Mouse (Mus musculus): Measurements from ENCODE around the gene Jhy. TPM values are rescaled to one million over a fixed set of nuclear protein-coding genes. Genes with fewer than 3 reads are reported as not detected.
A peak's percentile ranks its signal among the peaks of the same experiment; 100 is the strongest.

Jhy gene
- polyA plus RNA-seq, 1 experiment from 2014 or later, result 1.1 TPM

DNA sequence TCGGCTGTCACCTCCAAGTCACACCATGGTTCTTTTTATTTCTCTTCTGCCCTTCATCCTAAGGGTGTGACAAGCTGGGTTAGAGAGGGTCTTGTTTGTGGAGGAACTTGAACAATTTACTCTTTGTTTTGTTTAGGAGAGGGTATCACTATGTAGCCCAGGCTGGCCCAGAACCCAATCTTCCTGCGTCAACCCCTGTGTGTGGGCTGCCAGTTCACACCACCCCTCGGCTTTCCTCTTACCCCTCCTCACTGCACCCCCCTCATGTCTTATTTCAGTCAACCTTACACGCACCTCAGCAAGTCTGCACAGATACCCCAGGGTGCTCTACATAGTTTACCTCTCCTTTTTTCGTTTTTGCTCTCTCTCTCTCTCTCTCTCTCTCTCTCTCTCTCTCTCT is 87.2 kb downstream of the Jhy start:
- H3K9me3 ChIP-seq (ENCODE audit: control insufficient read depth, low read length), result no peaks in the 10 kb centered on the region
- WGBS, result 3% methylated on average over 5 of the region's 5 CpGs
- DNase-seq, result no peak
- H3K4me2 ChIP-seq (ENCODE audit: low read length), result no peak overlapping the region
- no peak overlapping the region for H3K4me3 ChIP-seq (replicated peaks; ENCODE audit: low read depth, low read length)
- ATAC-seq (ENCODE audit: low FRiP score, low TSS enrichment), result no peak
- H3K4me1 ChIP-seq (ENCODE audit: control insufficient read depth, insufficient read depth, low read length), result 0 out of 2 replicates have a peak, but pooled peaks cover 7% of the 10 kb centered on the region
- peaks cover 94% of the 10 kb centered on the region for H3K27me3 ChIP-seq (ENCODE audit: control insufficient read depth, insufficient read depth, low read length)
- no peak overlapping the region for H3K27ac ChIP-seq (replicated peaks; ENCODE audit: low read depth, low read length)
- no peaks in the 10 kb centered on the region for H3K36me3 ChIP-seq (ENCODE audit: control insufficient read depth, insufficient read depth, low read length)
- no peak overlapping the region for H3K9ac ChIP-seq (replicated peaks; ENCODE audit: low read length)

DNA sequence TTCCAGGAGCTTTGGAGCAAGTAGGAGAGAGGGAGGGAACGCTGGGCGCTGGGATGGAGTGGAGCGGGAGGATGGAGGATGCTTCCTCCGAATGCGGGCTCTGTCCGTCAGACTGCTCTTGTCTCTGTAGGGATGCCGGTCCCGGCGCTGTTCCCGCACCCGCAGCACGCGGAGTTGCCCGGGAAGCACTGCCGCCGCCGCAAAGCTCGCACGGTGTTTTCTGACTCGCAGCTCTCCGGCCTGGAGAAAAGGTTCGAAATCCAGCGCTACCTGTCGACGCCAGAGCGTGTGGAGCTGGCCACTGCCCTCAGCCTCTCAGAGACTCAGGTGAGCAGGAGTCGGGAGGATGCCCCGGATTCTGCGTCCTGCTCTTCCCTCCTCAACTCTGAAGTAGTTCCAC is 87.8 kb downstream of the Jhy start:
- DNase-seq, result peak; percentile 51
- H3K4me3 ChIP-seq (replicated peaks; ENCODE audit: low read depth, low read length), result no peak overlapping the region
- peaks cover 94% of the 10 kb centered on the region for H3K27me3 ChIP-seq (ENCODE audit: control insufficient read depth, insufficient read depth, low read length)
- whole genome bisulfite sequencing, result under 1% methylated on average over 29 of the region's 29 CpGs
- no peak overlapping the region for H3K9ac ChIP-seq (replicated peaks; ENCODE audit: low read length)
- H3K9me3 ChIP-seq (ENCODE audit: control insufficient read depth, low read length), result no peaks in the 10 kb centered on the region
- ATAC-seq (ENCODE audit: low FRiP score, low TSS enrichment), result no peak
- H3K27ac ChIP-seq (replicated peaks; ENCODE audit: low read depth, low read length), result no peak overlapping the region
- 0 out of 2 replicates have a peak, but pooled peaks cover 10% of the 10 kb centered on the region for H3K4me1 ChIP-seq (ENCODE audit: control insufficient read depth, insufficient read depth, low read length)
- no peak overlapping the region for H3K4me2 ChIP-seq (ENCODE audit: low read length)
- no peaks in the 10 kb centered on the region for H3K36me3 ChIP-seq (ENCODE audit: control insufficient read depth, insufficient read depth, low read length)

DNA sequence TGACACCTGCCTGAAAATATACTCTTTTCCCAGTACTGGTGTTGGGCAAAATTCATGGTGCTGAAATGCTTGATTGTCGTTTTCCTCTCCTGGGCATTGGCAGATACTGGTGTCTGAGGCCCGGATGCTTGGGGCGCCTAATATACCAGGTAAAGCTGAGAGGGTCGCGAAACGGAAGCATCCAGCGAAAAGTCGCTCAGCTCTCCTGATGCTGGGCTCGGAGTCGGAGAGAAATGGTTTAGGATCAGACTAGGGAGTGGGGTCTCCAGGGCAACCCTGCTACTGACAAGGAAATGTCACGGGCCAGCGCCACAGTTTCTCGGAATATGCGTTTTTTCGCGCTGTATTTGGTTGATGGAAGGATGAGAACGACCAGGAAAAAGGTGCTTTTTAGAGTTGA is 88.5 kb downstream of the Jhy start:
- no peaks in the 10 kb centered on the region for H3K9me3 ChIP-seq (ENCODE audit: control insufficient read depth, low read length)
- DNase-seq (peak; percentile 39), ATAC-seq (ENCODE audit: low FRiP score, low TSS enrichment) (no peak)
- no peak overlapping the region for H3K4me3 ChIP-seq (replicated peaks; ENCODE audit: low read depth, low read length)
- H3K27me3 ChIP-seq (ENCODE audit: control insufficient read depth, insufficient read depth, low read length), result peaks cover 92% of the 10 kb centered on the region
- H3K4me2 ChIP-seq (ENCODE audit: low read length), result no peak overlapping the region
- no peak overlapping the region for H3K9ac ChIP-seq (replicated peaks; ENCODE audit: low read length)
- 0 out of 2 replicates have a peak, but pooled peaks cover 10% of the 10 kb centered on the region for H3K4me1 ChIP-seq (ENCODE audit: control insufficient read depth, insufficient read depth, low read length)
- no peaks in the 10 kb centered on the region for H3K36me3 ChIP-seq (ENCODE audit: control insufficient read depth, insufficient read depth, low read length)
- under 1% methylated on average over 17 of the region's 17 CpGs for WGBS
- H3K27ac ChIP-seq (replicated peaks; ENCODE audit: low read depth, low read length), result no peak overlapping the region

DNA sequence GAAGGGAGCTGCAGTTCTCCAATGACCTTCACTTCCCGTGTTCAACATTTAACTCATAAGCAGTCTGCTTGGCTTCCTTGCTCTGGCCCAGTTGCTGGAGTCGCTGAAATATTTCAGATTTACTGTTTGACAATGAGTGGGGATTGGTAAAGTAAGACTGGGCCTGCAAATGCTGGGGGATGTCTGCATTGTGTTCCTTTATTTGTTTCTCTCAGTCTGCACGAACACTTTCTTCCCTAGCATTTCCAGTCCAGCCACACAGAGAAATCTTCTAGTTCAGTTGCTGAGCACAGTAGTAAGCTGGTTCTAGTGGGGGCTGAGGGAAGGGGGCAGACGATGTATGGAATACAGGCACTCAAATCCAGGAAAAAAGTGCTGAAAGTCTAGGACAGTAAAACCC is 89.0 kb downstream of the Jhy start:
- no peak for DNase-seq
- no peak for ATAC-seq (ENCODE audit: low FRiP score, low TSS enrichment)

DNA sequence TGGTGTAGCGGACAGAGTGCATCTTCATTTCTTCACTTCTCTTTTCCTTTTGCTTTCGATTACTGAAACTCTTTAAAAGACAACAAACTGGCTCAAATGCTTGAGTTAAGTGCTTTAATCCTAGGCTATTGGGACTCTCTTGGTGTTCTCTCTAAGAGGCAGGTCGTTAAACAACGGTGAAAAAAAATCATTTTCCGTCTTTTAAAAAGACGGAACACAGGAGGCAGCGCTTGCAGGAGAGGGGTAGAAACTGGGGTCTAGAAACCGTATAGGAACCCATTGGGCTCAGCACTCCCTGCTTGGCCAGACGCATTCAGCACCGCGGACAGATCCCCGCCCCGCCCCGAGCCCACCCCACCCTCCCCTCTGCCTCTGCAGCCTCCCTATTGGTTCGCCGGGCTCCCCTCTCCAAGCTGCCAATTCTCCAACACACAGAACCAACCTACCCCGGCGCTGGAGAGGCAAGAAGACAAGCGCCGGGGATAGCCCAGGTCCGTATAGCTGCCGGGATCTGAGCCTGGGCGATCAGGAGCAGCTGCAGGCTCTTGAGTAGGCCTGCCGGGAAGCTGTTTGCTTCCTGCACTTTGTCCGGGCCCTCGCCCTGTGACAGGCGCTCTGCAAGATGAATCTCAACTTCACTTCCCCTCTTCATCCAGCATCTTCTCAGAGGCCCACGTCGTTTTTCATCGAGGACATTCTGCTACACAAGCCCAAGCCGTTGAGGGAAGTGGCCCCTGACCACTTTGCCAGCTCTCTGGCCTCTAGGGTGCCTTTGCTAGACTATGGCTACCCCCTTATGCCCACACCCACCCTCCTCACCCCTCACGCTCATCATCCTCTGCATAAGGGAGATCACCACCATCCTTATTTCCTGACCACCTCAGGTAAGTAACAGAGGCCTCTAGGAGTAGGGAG is 90.1 kb downstream of the Jhy start, which contains the start of gene Bsx:
Bsx (plus strand) TSS at position 572 of the 915 bp plus-strand sequence.
- H3K9ac ChIP-seq (replicated peaks; ENCODE audit: low read length), result no peak within 1 kb of the TSS
- H3K27me3 ChIP-seq (ENCODE audit: control insufficient read depth, insufficient read depth, low read length), result peaks cover 92% of the 10 kb centered on the region
- 2% methylated on average over 32 of the region's 32 CpGs for WGBS
- no peak within 1 kb of the TSS for H3K4me2 ChIP-seq (ENCODE audit: low read length)
- H3K9me3 ChIP-seq (ENCODE audit: control insufficient read depth, low read length), result no peaks in the 10 kb centered on the region
- H3K4me3 ChIP-seq (replicated peaks; ENCODE audit: low read depth, low read length), result 0 out of 2 replicates have a peak within 1 kb of the TSS, but pooled peaks have one; percentile 10
- peak; percentile 70 for DNase-seq
- H3K27ac ChIP-seq (replicated peaks; ENCODE audit: low read depth, low read length), result no peak within 1 kb of the TSS
- ATAC-seq (ENCODE audit: low FRiP score, low TSS enrichment), result peak; percentile 37; the same call in 1 of the 2 replicates
- H3K4me1 ChIP-seq (ENCODE audit: control insufficient read depth, insufficient read depth, low read length), result 0 out of 2 replicates have a peak, but pooled peaks cover 10% of the 10 kb centered on the region
- H3K36me3 ChIP-seq (ENCODE audit: control insufficient read depth, insufficient read depth, low read length), result no peaks in the 10 kb centered on the region

More for the DNA sequence above, 89.0 kb downstream of the Jhy start:
- H3K4me3 ChIP-seq (replicated peaks; ENCODE audit: low read depth, low read length), result no peak overlapping the region
- no peak overlapping the region for H3K9ac ChIP-seq (replicated peaks; ENCODE audit: low read length)
- H3K4me1 ChIP-seq (ENCODE audit: control insufficient read depth, insufficient read depth, low read length), result 0 out of 2 replicates have a peak, but pooled peaks cover 10% of the 10 kb centered on the region
- 3% methylated on average over 4 of the region's 4 CpGs for WGBS
- H3K36me3 ChIP-seq (ENCODE audit: control insufficient read depth, insufficient read depth, low read length), result no peaks in the 10 kb centered on the region
- H3K27ac ChIP-seq (replicated peaks; ENCODE audit: low read depth, low read length), result no peak overlapping the region
- H3K27me3 ChIP-seq (ENCODE audit: control insufficient read depth, insufficient read depth, low read length), result peaks cover 92% of the 10 kb centered on the region
- no peaks in the 10 kb centered on the region for H3K9me3 ChIP-seq (ENCODE audit: control insufficient read depth, low read length)
- H3K4me2 ChIP-seq (ENCODE audit: low read length), result no peak overlapping the region

DNA sequence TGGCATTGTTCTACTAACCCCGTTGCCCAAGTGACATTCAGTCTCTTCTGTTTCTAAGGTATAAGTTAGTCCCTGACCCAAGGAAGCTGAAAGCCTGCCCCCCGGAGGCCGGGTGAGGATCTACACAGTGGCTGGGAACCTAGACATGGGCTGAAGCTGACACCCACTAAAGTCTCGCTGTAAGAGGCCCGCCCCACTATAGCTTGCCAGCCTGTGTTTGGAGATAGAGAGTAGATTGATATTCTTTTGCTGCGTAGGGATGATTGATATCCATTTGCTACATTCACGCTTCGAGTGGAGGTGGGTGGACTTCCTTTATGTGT is 91.8 kb downstream of the Jhy start:
- 4% methylated on average over 8 of the region's 8 CpGs for WGBS
- peak; percentile 32 for DNase-seq

DNA sequence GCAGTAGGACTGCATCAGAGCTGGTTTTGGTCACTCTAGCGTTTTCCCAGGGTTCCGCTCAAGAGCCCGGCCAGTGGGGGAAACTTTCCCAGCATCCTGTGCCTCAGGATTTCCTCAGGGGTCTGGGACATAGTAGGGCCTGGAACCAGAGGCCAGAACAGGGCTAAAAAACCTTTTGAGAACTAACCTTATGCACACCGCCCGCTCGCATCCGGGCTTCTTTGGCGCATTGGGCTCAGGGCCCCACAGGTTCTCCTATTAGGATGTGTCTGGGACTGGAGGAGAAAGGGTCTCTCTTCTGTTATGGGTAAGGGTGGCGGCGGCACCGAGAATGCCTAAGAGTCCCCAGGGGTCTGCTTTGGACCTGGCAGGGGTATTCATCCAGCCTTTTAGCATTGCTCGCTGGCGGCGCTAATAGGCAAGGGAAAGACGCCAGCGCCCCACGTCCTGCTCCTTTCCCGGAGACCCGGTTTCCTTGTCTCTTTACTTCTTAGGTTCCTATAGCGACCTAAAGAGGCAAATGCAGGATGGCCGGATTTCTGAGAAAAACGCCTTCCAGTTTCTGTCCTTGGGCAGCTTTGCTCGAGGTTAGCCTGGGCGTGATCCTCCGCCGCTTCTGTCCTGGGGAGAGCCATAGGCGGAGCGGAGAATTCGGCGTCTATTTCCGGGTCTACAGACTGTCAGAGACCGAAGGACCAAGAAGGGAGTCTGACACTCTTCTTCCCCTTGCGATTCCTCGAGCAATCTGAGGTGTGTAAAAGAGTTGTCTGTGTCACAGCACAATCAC is 92.4 kb downstream of the Jhy start:
- under 1% methylated on average over 34 of the region's 34 CpGs for WGBS
- Histone ChIP-seq H3K27ac (replicated peaks; ENCODE audit: low read depth, low read length) (no peak overlapping the region), H3K4me3 (replicated peaks; ENCODE audit: low read depth, low read length) (peak overlapping the region; percentile 22), H3K9ac (replicated peaks; ENCODE audit: low read length) (no peak overlapping the region), H3K4me1 (ENCODE audit: control insufficient read depth, insufficient read depth, low read length) (0 out of 2 replicates have a peak, but pooled peaks cover 6% of the 10 kb centered on the region), H3K27me3 (ENCODE audit: control insufficient read depth, insufficient read depth, low read length) (peaks cover 75% of the 10 kb centered on the region), H3K9me3 (ENCODE audit: control insufficient read depth, low read length) (no peaks in the 10 kb centered on the region), H3K4me2 (ENCODE audit: low read length) (peak overlapping the region; percentile 39), H3K36me3 (ENCODE audit: control insufficient read depth, insufficient read depth, low read length) (no peaks in the 10 kb centered on the region)
- ATAC-seq (ENCODE audit: low FRiP score, low TSS enrichment), result no peak
- peak; percentile 55 for DNase-seq

More for the DNA sequence above, 91.8 kb downstream of the Jhy start:
- 0 out of 2 replicates have a peak, but pooled peaks cover 6% of the 10 kb centered on the region for H3K4me1 ChIP-seq (ENCODE audit: control insufficient read depth, insufficient read depth, low read length)
- no peaks in the 10 kb centered on the region for H3K9me3 ChIP-seq (ENCODE audit: control insufficient read depth, low read length)
- no peak overlapping the region; the same call in 1 of the 2 replicates for H3K4me2 ChIP-seq (ENCODE audit: low read length)
- ATAC-seq (ENCODE audit: low FRiP score, low TSS enrichment), result no peak
- H3K9ac ChIP-seq (replicated peaks; ENCODE audit: low read length), result no peak overlapping the region
- peaks cover 78% of the 10 kb centered on the region for H3K27me3 ChIP-seq (ENCODE audit: control insufficient read depth, insufficient read depth, low read length)
- peak overlapping the region; percentile 22; the same call in 1 of the 2 replicates for H3K4me3 ChIP-seq (replicated peaks; ENCODE audit: low read depth, low read length)
- no peaks in the 10 kb centered on the region for H3K36me3 ChIP-seq (ENCODE audit: control insufficient read depth, insufficient read depth, low read length)
- H3K27ac ChIP-seq (replicated peaks; ENCODE audit: low read depth, low read length), result no peak overlapping the region

DNA sequence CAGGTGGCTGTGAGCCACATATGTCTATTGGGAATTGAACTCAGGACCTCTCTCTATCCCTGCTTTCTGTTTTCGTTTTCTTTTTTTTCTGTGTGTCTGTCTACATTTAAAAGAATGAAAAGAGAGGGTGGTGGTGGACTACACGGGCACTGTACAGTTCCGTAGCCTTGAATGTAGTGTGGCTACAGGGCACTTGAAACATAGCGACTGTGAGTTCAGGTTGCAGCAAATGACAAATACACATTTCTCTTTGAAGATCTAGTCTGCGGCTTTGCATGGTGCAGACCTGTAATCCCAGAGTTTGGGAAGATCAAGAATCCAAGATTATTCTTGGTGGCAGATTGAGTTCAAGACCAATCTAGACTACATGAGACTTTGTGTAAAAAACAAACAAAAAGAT is 93.6 kb downstream of the Jhy start:
- Histone ChIP-seq H3K9ac (replicated peaks; ENCODE audit: low read length) (no peak overlapping the region), H3K9me3 (ENCODE audit: control insufficient read depth, low read length) (no peaks in the 10 kb centered on the region), H3K4me3 (replicated peaks; ENCODE audit: low read depth, low read length) (no peak overlapping the region), H3K36me3 (ENCODE audit: control insufficient read depth, insufficient read depth, low read length) (no peaks in the 10 kb centered on the region), H3K4me1 (ENCODE audit: control insufficient read depth, insufficient read depth, low read length) (0 out of 2 replicates have a peak, but pooled peaks cover 6% of the 10 kb centered on the region), H3K4me2 (ENCODE audit: low read length) (no peak overlapping the region), H3K27me3 (ENCODE audit: control insufficient read depth, insufficient read depth, low read length) (peaks cover 64% of the 10 kb centered on the region), H3K27ac (replicated peaks; ENCODE audit: low read depth, low read length) (no peak overlapping the region)
- no peak for DNase-seq
- no peak for ATAC-seq (ENCODE audit: low FRiP score, low TSS enrichment)
- 86% methylated on average over 5 of the region's 5 CpGs for WGBS

All from midbrain, embryonic 14.5 days (tissue).